Mouse (Mus musculus) forelimb bud, embryonic 11.5 days (tissue): ENCODE results near the gene Mbnl1.
"Not testable (repeated sequence)": the region's sequence is repeated elsewhere in the genome, so short reads cannot be mapped to it uniquely, and the experiment has no call there.

Experiments
- DNase-seq: peaks from one replicate; pipeline ENCODE4 v3.0.0-alpha.2; 2012; ENCODE audit warnings: low read depth, low spot score

Gene Mbnl1

GRCm38 (mm10) chr3:60472681-60473177 is at the start of gene Mbnl1:
TSS of gene Mbnl1 (plus strand) at chr3:60472830.
- DNase-seq: no peak

GRCm38 (mm10) chr3:60424148-60424547 is 48.5 kb upstream of the Mbnl1 start:
- no peak for DNase-seq

GRCm38 (mm10) chr3:60429049-60429448 is 43.6 kb upstream of the Mbnl1 start:
- DNase-seq: no peak

- no peak for DNase-seq
These were observed 35.4 kb upstream of the Mbnl1 start for GRCm38 (mm10) chr3:60437254-60437653.

- no peak for DNase-seq
These were observed 34.9 kb upstream of the Mbnl1 start for GRCm38 (mm10) chr3:60437678-60438232.

GRCm38 (mm10) chr3:60438715-60439114 is 33.9 kb upstream of the Mbnl1 start:
- no peak for DNase-seq

GRCm38 (mm10) chr3:60461828-60462521 is 10.7 kb upstream of the Mbnl1 start:
- DNase-seq: no peak

GRCm38 (mm10) chr3:60468667-60469066 is 4.0 kb upstream of the Mbnl1 start:
- DNase-seq: not testable (repeated sequence)

GRCm38 (mm10) chr3:60469170-60469805 is 3.3 kb upstream of the Mbnl1 start:
- not testable (repeated sequence) for DNase-seq

- no peak for DNase-seq
These were observed 484 bp upstream of the Mbnl1 start for GRCm38 (mm10) chr3:60472011-60472680.

GRCm38 (mm10) chr3:60473861-60474653 is 1.4 kb downstream of the Mbnl1 start:
- no peak for DNase-seq

- no peak for DNase-seq
These were observed 2.0 kb downstream of the Mbnl1 start for GRCm38 (mm10) chr3:60474654-60474972.

- DNase-seq: no peak
These were observed 2.4 kb downstream of the Mbnl1 start for GRCm38 (mm10) chr3:60475055-60475454.

GRCm38 (mm10) chr3:60476751-60477255 is 4.2 kb downstream of the Mbnl1 start:
- DNase-seq: no peak

GRCm38 (mm10) chr3:60478433-60478832 is 5.8 kb downstream of the Mbnl1 start:
- DNase-seq: no peak

- DNase-seq: no peak
These were observed 8.1 kb downstream of the Mbnl1 start for GRCm38 (mm10) chr3:60480716-60481115.

- DNase-seq: no peak
These were observed 9.2 kb downstream of the Mbnl1 start for GRCm38 (mm10) chr3:60481740-60482399.

- no peak for DNase-seq
These were observed 10.7 kb downstream of the Mbnl1 start for GRCm38 (mm10) chr3:60483305-60483704.

- DNase-seq: no peak
These were observed 13.5 kb downstream of the Mbnl1 start for GRCm38 (mm10) chr3:60485987-60486712.

GRCm38 (mm10) chr3:60486713-60487170 is 14.1 kb downstream of the Mbnl1 start:
- no peak for DNase-seq
